Mouse (Mus musculus): ENCODE data around the gene Tmem186.

- TF ChIP-seq POLR2A (IDR thresholded peaks at IDR 0.05; ENCODE audit: insufficient read length, low read depth) = no peak
- no peak for TF ChIP-seq POLR2AphosphoS2 (IDR thresholded peaks at IDR 0.05; ENCODE audit: insufficient read length, low read depth)
- TF ChIP-seq MYOG (IDR thresholded peaks at IDR 0.05; ENCODE audit: control insufficient read depth in 1 of 3, insufficient read depth in 1 of 3, insufficient read length in 2 of 3, low read depth in 2 of 3) = no peak
These were observed 2.1 kb upstream of the Tmem186 start for GRCm38 (mm10) chr16:8639466-8640191.
